Mouse (Mus musculus): ENCODE results near the gene Fgf2.

DNA sequence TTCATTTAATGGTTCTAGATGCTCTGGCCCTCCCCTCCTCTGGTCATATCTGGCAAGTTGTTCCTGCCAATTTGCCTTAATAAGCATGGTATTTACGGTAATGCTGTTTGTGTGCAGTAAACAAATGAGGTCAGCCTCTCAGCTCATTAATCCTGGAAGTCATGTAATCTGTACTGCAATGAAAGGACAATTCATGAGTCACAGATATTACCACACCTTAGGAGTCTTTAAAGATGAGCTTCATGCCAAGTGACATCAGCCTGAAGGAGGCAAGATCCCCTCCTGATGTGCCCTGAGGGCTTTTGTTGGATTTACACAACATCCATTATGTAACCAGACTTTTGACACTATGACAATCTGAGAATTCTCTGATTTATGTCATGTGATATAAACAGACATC is 6.6 kb downstream of the Fgf2 start:
- no peak for TF ChIP-seq POLR2A (IDR thresholded peaks at IDR 0.05; ENCODE audit: insufficient read depth, low read depth, low read length)
- no peak for TF ChIP-seq CTCF (IDR thresholded peaks at IDR 0.05; ENCODE audit: insufficient read depth, low read depth, low read length)
